Mouse (Mus musculus): ENCODE results near the gene Lnpep. TPM values are rescaled to one million over a fixed set of nuclear protein-coding genes. Genes with fewer than 3 reads are reported as not detected.
"Not testable (repeated sequence)": the region's sequence is repeated elsewhere in the genome, so short reads cannot be mapped to it uniquely, and the experiment has no call there.

Gene Lnpep
- polyA plus RNA-seq, 1 experiment from 2014 or later = 7.8 TPM

GRCm38 (mm10) chr17:17506677-17507076, 118.2 kb downstream of the Lnpep start:
- H3K36me3 ChIP-seq (ENCODE audit: insufficient read depth, low read length) = no peaks in the 10 kb centered on the region
- H3K4me2 ChIP-seq (replicated peaks; ENCODE audit: low read depth, low read length) = no peak overlapping the region
- H3K27ac ChIP-seq (ENCODE audit: low read length) = no peak overlapping the region
- no peak overlapping the region for H3K4me3 ChIP-seq (ENCODE audit: low read length)
- H3K4me1 ChIP-seq (ENCODE audit: insufficient read depth, low read length) = no peaks in the 10 kb centered on the region
- H3K27me3 ChIP-seq (ENCODE audit: insufficient read depth, low read length) = no peaks in the 10 kb centered on the region
- no peak overlapping the region for H3K9ac ChIP-seq (replicated peaks; ENCODE audit: low read length)
- 84% methylated on average over 10 of the region's 10 CpGs for WGBS
- H3K9me3 ChIP-seq (ENCODE audit: low read length) = no peaks in the 10 kb centered on the region; the same call in 1 of the 2 replicates
- ATAC-seq (ENCODE audit: low FRiP score, low TSS enrichment) = no peak

DNA sequence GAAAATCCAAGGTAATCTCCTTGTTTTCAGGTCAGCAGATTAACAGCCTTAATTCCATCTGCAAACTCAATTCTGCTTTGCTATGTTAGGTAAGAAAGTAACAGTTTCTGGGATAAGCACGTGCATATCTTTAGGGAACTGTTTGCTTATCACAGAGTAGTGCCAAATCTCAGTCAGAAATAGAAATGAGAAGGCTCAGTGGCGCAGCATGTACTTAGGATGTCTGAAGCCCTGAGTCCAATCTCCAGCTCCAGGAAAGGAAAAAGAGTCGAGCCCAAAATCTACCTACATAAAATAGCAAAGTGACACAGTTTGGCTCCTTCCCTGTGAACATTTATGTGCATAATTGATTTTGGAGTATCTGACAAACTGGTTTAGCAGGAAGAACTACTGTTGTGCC, 125.6 kb downstream of the Lnpep start:
- 0 out of 2 replicates have a peak overlapping the region, but pooled peaks have one; percentile 33 for H3K27ac ChIP-seq (ENCODE audit: low read length)
- H3K4me1 ChIP-seq (ENCODE audit: insufficient read depth, low read length) = no peaks in the 10 kb centered on the region
- no peaks in the 10 kb centered on the region for H3K27me3 ChIP-seq (ENCODE audit: insufficient read depth, low read length)
- no peak overlapping the region for H3K4me2 ChIP-seq (replicated peaks; ENCODE audit: low read depth, low read length)
- 64% methylated on average over 3 of the region's 3 CpGs for WGBS
- H3K36me3 ChIP-seq (ENCODE audit: insufficient read depth, low read length) = no peaks in the 10 kb centered on the region
- no peak overlapping the region for H3K9ac ChIP-seq (replicated peaks; ENCODE audit: low read length)
- H3K9me3 ChIP-seq (ENCODE audit: low read length) = no peaks in the 10 kb centered on the region
- no peak for ATAC-seq (ENCODE audit: low FRiP score, low TSS enrichment)
- no peak overlapping the region for H3K4me3 ChIP-seq (ENCODE audit: low read length)

DNA sequence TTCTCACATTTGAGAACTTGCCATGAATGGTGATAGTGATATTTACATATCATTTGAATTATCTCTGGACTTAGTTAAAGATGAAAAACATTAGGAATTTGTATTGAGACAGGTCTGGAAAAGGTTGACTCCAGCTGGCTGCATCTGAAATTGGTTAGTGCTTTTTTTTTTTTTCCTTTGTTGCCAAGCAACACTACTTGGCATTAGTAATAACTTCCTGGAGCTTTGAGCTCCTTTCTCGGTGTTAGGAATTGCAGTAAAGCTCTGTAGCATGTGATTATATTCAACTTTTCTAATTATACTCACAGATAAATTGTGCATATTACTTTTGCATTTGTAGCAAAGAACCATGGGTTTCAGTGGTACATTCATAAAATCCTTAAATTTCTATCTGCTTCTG, 126.0 kb downstream of the Lnpep start:
- Histone ChIP-seq H3K4me1 (ENCODE audit: insufficient read depth, low read length) (no peaks in the 10 kb centered on the region), H3K9me3 (ENCODE audit: low read length) (no peaks in the 10 kb centered on the region), H3K27ac (ENCODE audit: low read length) (0 out of 2 replicates have a peak overlapping the region, but pooled peaks have one; percentile 33), H3K36me3 (ENCODE audit: insufficient read depth, low read length) (no peaks in the 10 kb centered on the region), H3K27me3 (ENCODE audit: insufficient read depth, low read length) (no peaks in the 10 kb centered on the region), H3K4me2 (replicated peaks; ENCODE audit: low read depth, low read length) (no peak overlapping the region), H3K9ac (replicated peaks; ENCODE audit: low read length) (no peak overlapping the region), H3K4me3 (ENCODE audit: low read length) (no peak overlapping the region)
- no peak for ATAC-seq (ENCODE audit: low FRiP score, low TSS enrichment)
- 45% methylated on average over 1 of the region's 1 CpGs for WGBS

- Histone ChIP-seq H3K27ac (ENCODE audit: low read length) (no peak overlapping the region), H3K4me2 (replicated peaks; ENCODE audit: low read depth, low read length) (no peak overlapping the region), H3K27me3 (ENCODE audit: insufficient read depth, low read length) (no peaks in the 10 kb centered on the region), H3K36me3 (ENCODE audit: insufficient read depth, low read length) (no peaks in the 10 kb centered on the region), H3K9ac (replicated peaks; ENCODE audit: low read length) (no peak overlapping the region), H3K9me3 (ENCODE audit: low read length) (no peaks in the 10 kb centered on the region), H3K4me1 (ENCODE audit: insufficient read depth, low read length) (peaks cover 3% of the 10 kb centered on the region; the same call in 1 of the 2 replicates), H3K4me3 (ENCODE audit: low read length) (no peak overlapping the region)
- no peak for ATAC-seq (ENCODE audit: low FRiP score, low TSS enrichment)
- 68% methylated on average over 7 of the region's 7 CpGs for WGBS
Observed at GRCm38 (mm10) chr17:17496730-17497129, 128.1 kb downstream of the Lnpep start.

GRCm38 (mm10) chr17:17496234-17496633, 128.6 kb downstream of the Lnpep start:
- H3K9ac ChIP-seq (replicated peaks; ENCODE audit: low read length); H3K27ac ChIP-seq (ENCODE audit: low read length); H3K36me3 ChIP-seq (ENCODE audit: insufficient read depth, low read length); ATAC-seq (ENCODE audit: low FRiP score, low TSS enrichment); H3K4me2 ChIP-seq (replicated peaks; ENCODE audit: low read depth, low read length); H3K9me3 ChIP-seq (ENCODE audit: low read length); H3K4me1 ChIP-seq (ENCODE audit: insufficient read depth, low read length); H3K4me3 ChIP-seq (ENCODE audit: low read length); H3K27me3 ChIP-seq (ENCODE audit: insufficient read depth, low read length): not testable (repeated sequence)

DNA sequence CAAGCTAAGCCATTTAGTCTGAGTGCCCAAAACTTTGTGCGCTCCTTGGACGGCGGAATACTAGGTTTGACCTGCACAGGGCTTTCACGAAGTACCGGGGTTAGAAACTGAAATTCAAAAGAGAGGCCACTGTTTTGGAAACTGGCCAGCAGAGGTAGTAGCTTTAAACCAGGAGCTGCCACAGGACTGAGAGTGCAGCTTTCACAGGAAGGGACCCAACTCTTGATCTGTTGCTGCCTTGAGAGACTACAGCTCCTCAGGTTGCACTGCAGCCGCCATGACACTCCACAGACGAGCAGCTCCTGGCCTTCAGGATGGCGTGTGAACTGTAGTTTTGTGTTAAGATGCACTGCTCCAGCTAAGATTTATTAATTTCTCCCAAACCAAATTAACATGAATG, 132.7 kb downstream of the Lnpep start:
- Histone ChIP-seq H3K9ac (replicated peaks; ENCODE audit: low read length) (no peak overlapping the region), H3K4me2 (replicated peaks; ENCODE audit: low read depth, low read length) (0 out of 2 replicates have a peak overlapping the region, but pooled peaks have one; percentile 38), H3K4me1 (ENCODE audit: insufficient read depth, low read length) (peaks cover 10% of the 10 kb centered on the region; the same call in 1 of the 2 replicates), H3K4me3 (ENCODE audit: low read length) (no peak overlapping the region), H3K27me3 (ENCODE audit: insufficient read depth, low read length) (no peaks in the 10 kb centered on the region), H3K27ac (ENCODE audit: low read length) (peak overlapping the region; percentile 62; the same call in 1 of the 2 replicates), H3K9me3 (ENCODE audit: low read length) (no peaks in the 10 kb centered on the region), H3K36me3 (ENCODE audit: insufficient read depth, low read length) (no peaks in the 10 kb centered on the region)
- no peak for ATAC-seq (ENCODE audit: low FRiP score, low TSS enrichment)
- whole genome bisulfite sequencing = 66% methylated on average over 8 of the region's 8 CpGs

GRCm38 (mm10) chr17:17491622-17492001, 133.2 kb downstream of the Lnpep start:
- 14% methylated on average over 7 of the region's 7 CpGs for WGBS
- Histone ChIP-seq H3K4me3 (ENCODE audit: low read length) (peak overlapping the region; percentile 9; the same call in 1 of the 2 replicates), H3K9me3 (ENCODE audit: low read length) (no peaks in the 10 kb centered on the region), H3K4me1 (ENCODE audit: insufficient read depth, low read length) (peaks cover 10% of the 10 kb centered on the region; the same call in 1 of the 2 replicates), H3K27me3 (ENCODE audit: insufficient read depth, low read length) (no peaks in the 10 kb centered on the region), H3K36me3 (ENCODE audit: insufficient read depth, low read length) (no peaks in the 10 kb centered on the region), H3K9ac (replicated peaks; ENCODE audit: low read length) (no peak overlapping the region; the same call in 1 of the 2 replicates), H3K27ac (ENCODE audit: low read length) (peak overlapping the region; percentile 62), H3K4me2 (replicated peaks; ENCODE audit: low read depth, low read length) (peak overlapping the region; percentile 38)
- peak; percentile 55 for ATAC-seq (ENCODE audit: low FRiP score, low TSS enrichment)

DNA sequence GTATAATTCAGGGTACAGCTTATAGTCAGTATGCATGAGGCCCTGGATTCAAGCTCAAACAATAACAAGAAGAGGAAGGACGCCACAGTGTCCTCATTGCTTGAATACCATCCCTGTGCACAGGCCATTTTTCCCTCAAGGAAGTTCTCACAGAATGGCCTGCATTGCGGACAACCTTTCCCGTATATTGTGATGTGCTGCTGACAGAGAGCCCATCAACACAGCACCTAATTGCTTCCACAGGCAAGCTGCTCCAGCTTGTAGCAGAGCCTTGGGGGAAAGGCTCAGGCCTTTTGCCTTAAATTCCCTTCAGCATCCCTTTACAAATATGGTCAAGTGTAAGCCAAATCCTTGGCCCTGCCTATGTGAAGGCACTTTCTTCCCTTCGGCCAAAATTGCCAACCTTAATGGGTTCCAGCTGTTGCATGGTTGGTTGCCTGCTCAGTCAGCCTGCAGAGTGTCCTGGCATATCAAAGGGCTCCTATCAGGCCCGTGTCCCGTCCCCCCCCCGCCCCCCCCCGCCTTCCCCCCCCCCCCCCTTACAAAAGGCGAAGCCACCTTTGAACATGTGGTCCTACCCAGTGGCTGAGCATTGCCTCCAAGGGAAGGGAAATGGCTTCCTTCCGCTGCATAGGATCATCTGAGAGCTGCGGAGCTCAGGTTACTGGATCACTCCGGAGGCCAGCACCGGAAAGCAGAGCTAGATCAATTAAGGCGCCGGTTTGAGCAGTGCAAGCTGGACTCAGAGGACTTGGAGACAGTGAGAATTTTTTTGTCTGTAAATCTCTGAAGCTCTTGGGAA, 133.8 kb downstream of the Lnpep start:
- peak overlapping the region; percentile 62 for H3K27ac ChIP-seq (ENCODE audit: low read length)
- WGBS = 17% methylated on average over 12 of the region's 15 CpGs
- H3K36me3 ChIP-seq (ENCODE audit: insufficient read depth, low read length) = no peaks in the 10 kb centered on the region
- H3K9ac ChIP-seq (replicated peaks; ENCODE audit: low read length) = no peak overlapping the region; the same call in 1 of the 2 replicates
- peak overlapping the region; percentile 38 for H3K4me2 ChIP-seq (replicated peaks; ENCODE audit: low read depth, low read length)
- H3K4me1 ChIP-seq (ENCODE audit: insufficient read depth, low read length) = peaks cover 10% of the 10 kb centered on the region; the same call in 1 of the 2 replicates
- no peaks in the 10 kb centered on the region for H3K9me3 ChIP-seq (ENCODE audit: low read length)
- peak; percentile 96 for ATAC-seq (ENCODE audit: low FRiP score, low TSS enrichment)
- no peaks in the 10 kb centered on the region for H3K27me3 ChIP-seq (ENCODE audit: insufficient read depth, low read length)
- peak overlapping the region; percentile 9; the same call in 1 of the 2 replicates for H3K4me3 ChIP-seq (ENCODE audit: low read length)

- 48% methylated on average over 2 of the region's 2 CpGs for WGBS
- H3K27me3 ChIP-seq (ENCODE audit: insufficient read depth, low read length) = no peaks in the 10 kb centered on the region
- H3K9me3 ChIP-seq (ENCODE audit: low read length) = no peaks in the 10 kb centered on the region
- H3K4me3 ChIP-seq (ENCODE audit: low read length) = no peak overlapping the region
- H3K9ac ChIP-seq (replicated peaks; ENCODE audit: low read length) = no peak overlapping the region
- H3K27ac ChIP-seq (ENCODE audit: low read length) = no peak overlapping the region
- peaks cover 3% of the 10 kb centered on the region; the same call in 1 of the 2 replicates for H3K4me1 ChIP-seq (ENCODE audit: insufficient read depth, low read length)
- ATAC-seq (ENCODE audit: low FRiP score, low TSS enrichment) = no peak
- no peak overlapping the region for H3K4me2 ChIP-seq (replicated peaks; ENCODE audit: low read depth, low read length)
- H3K36me3 ChIP-seq (ENCODE audit: insufficient read depth, low read length) = no peaks in the 10 kb centered on the region
Observed at GRCm38 (mm10) chr17:17485789-17486188, 139.1 kb downstream of the Lnpep start.
